14 mouse cellular contexts compared by ENCODE assay signal in the genomic region with DNA sequence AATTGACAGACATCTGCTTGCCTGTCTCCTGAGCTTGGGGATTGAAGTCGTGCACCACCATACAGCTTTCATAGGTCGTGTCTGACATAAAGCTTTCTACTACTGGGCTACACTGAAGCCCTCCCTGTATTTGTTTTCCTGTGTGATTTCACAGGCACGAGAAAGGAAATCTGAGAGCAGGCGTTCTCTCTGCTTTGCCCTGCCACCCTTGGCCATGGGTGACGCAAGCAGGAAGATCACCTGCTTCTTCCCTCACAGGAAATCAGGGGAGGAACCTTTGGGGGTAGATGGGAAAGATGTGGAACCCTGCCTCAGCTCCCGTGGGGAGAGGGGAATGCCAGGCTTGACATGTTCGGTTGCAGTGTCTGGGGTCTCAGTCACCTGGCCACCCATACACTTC. TPM values are rescaled to one million over a fixed set of nuclear protein-coding genes. Genes with fewer than 3 reads are reported as not detected.
DNase-seq lines count a peak whose midpoint lies in the region; ATAC-seq and TF ChIP-seq lines count a peak whose summit lies in the region.
"Had no signal": no experiment of that assay in that cellular context is flagged by ENCODE, and none has a peak within 500 bp of the region (broad histone marks: within the 10 kb centered on the region; RNA-seq: fewer than 3 reads in every experiment).

No protein-coding gene starts in this region.

- no peak overlapping the region for H3K4me3 ChIP-seq in kidney, adult 2 months (ENCODE audit: insufficient read depth, low read depth, low read length)
- H3K4me3 ChIP-seq in midbrain, embryonic 13.5 days (replicated peaks): no peak overlapping the region
- H3K4me3 ChIP-seq in midbrain, embryonic 16.5 days (ENCODE audit: low read depth, low read length): no peak overlapping the region
- no peak overlapping the region for H3K4me3 ChIP-seq in limb, embryonic 12.5 days (replicated peaks)
- H3K4me3 ChIP-seq: midbrain, embryonic 12.5 days had no signal

- H3K4me1 ChIP-seq in kidney, adult 2 months (ENCODE audit: control insufficient read depth, insufficient read depth, low read length): peaks cover 28% of the 10 kb centered on the region
- no peaks in the 10 kb centered on the region for H3K4me1 ChIP-seq in midbrain, embryonic 13.5 days (replicated peaks)
- H3K4me1 ChIP-seq in midbrain, embryonic 16.5 days (ENCODE audit: control insufficient read depth, insufficient read depth, low read length): no peaks in the 10 kb centered on the region
- H3K4me1 ChIP-seq in limb, embryonic 12.5 days (replicated peaks): peaks cover 23% of the 10 kb centered on the region
- H3K4me1 ChIP-seq: midbrain, embryonic 12.5 days had no signal

- no peak for ATAC-seq in midbrain, embryonic 13.5 days
- ATAC-seq in midbrain, embryonic 16.5 days: no peak
- 0 out of 2 replicates have a peak, but pooled peaks have one; percentile 53 for ATAC-seq in limb, embryonic 12.5 days (ENCODE audit: insufficient number of reproducible peaks, insufficient read depth, low FRiP score, low TSS enrichment, low read depth)
- ATAC-seq: CD4-positive, CD25-positive, alpha-beta regulatory T cell, adult 4 months had no signal

- H3K4me2 ChIP-seq in midbrain, embryonic 13.5 days (replicated peaks): no peak overlapping the region
- no peak overlapping the region for H3K4me2 ChIP-seq in midbrain, embryonic 16.5 days (ENCODE audit: low read length)
- H3K4me2 ChIP-seq in limb, embryonic 12.5 days: no peak overlapping the region
- H3K4me2 ChIP-seq: midbrain, embryonic 12.5 days had no signal

- no peaks in the 10 kb centered on the region for H3K36me3 ChIP-seq in kidney, adult 2 months (ENCODE audit: control insufficient read depth, insufficient read depth, low read length)
- H3K36me3 ChIP-seq in midbrain, embryonic 13.5 days: no peaks in the 10 kb centered on the region
- no peaks in the 10 kb centered on the region for H3K36me3 ChIP-seq in midbrain, embryonic 16.5 days (ENCODE audit: control insufficient read depth, insufficient read depth, low read length)
- H3K36me3 ChIP-seq in limb, embryonic 12.5 days: no peaks in the 10 kb centered on the region
- H3K36me3 ChIP-seq: midbrain, embryonic 12.5 days had no signal

- no peaks in the 10 kb centered on the region for H3K27me3 ChIP-seq in kidney, adult 2 months (replicated peaks; ENCODE audit: control insufficient read depth, insufficient read depth, low read length)
- H3K27me3 ChIP-seq in midbrain, embryonic 13.5 days: no peaks in the 10 kb centered on the region
- no peaks in the 10 kb centered on the region for H3K27me3 ChIP-seq in midbrain, embryonic 16.5 days (ENCODE audit: control insufficient read depth, insufficient read depth, low read depth, low read length)
- H3K27me3 ChIP-seq in limb, embryonic 12.5 days: no peaks in the 10 kb centered on the region
- H3K27me3 ChIP-seq: midbrain, embryonic 12.5 days; Patski had no signal

- H3K9me3 ChIP-seq in midbrain, embryonic 13.5 days: no peaks in the 10 kb centered on the region
- H3K9me3 ChIP-seq in midbrain, embryonic 16.5 days (replicated peaks; ENCODE audit: control insufficient read depth, low read length, poor library complexity, severe bottlenecking): no peaks in the 10 kb centered on the region
- no peaks in the 10 kb centered on the region for H3K9me3 ChIP-seq in limb, embryonic 12.5 days
- H3K9me3 ChIP-seq: midbrain, embryonic 12.5 days had no signal

- DNase-seq in kidney, adult 2 months: no peak
- DNase-seq in kidney, adult 11 months: no peak
- no peak for DNase-seq in urinary bladder, postnatal 14 days (ENCODE audit: low spot score)
- no peak for DNase-seq in adrenal gland, adult 8-10 months
- DNase-seq: cerebellum, postnatal 25 days; layer of hippocampus, adult 9-11 months; thymus, postnatal 14 days had no signal

- H3K27ac ChIP-seq in kidney, adult 2 months (ENCODE audit: insufficient read depth, low read depth, low read length): peak overlapping the region; percentile 79
- H3K27ac ChIP-seq in midbrain, embryonic 13.5 days: peak overlapping the region; percentile 9; the same call in 1 of the 2 replicates
- no peak overlapping the region for H3K27ac ChIP-seq in midbrain, embryonic 16.5 days (ENCODE audit: low read length)
- H3K27ac ChIP-seq in limb, embryonic 12.5 days: peak overlapping the region; percentile 69
- H3K27ac ChIP-seq: midbrain, embryonic 12.5 days had no signal

- H3K9ac ChIP-seq in midbrain, embryonic 13.5 days (replicated peaks): no peak overlapping the region
- no peak overlapping the region for H3K9ac ChIP-seq in midbrain, embryonic 16.5 days (ENCODE audit: low read depth, low read length)
- H3K9ac ChIP-seq in limb, embryonic 12.5 days (replicated peaks): no peak overlapping the region
- H3K9ac ChIP-seq: midbrain, embryonic 12.5 days had no signal

- 12% methylated on average over 7 of the region's 7 CpGs for WGBS in kidney, adult 2 months
- WGBS in midbrain, embryonic 13.5 days: 74% methylated on average over 7 of the region's 7 CpGs
- 74% methylated on average over 7 of the region's 7 CpGs for WGBS in midbrain, embryonic 16.5 days
- 47% methylated on average over 7 of the region's 7 CpGs for WGBS in limb, embryonic 12.5 days

- TF ChIP-seq POLR2A in kidney, adult 2 months (IDR thresholded peaks at IDR 0.05; ENCODE audit: low read depth, low read length): no peak

- no peak for TF ChIP-seq CTCF in kidney, adult 2 months (conservative IDR thresholded peaks at IDR 0.05; ENCODE audit: insufficient read depth, insufficient read length, low read depth, low read length)

RNA-seq across cellular contexts. Expression of gene D930048N14Rik, which starts 7.5 kb away (rescaled TPM):
- polyA plus RNA-seq in kidney, adult 2 months (2012; rRNA removed): 10.7 and 13.7 TPM in 2 replicates
- polyA plus RNA-seq in midbrain, embryonic 13.5 days (2015; fragmentation: Nextera tagmentation; extraction: Ambion mirVana): 0.22 and 0.26 TPM in 2 replicates
- polyA plus RNA-seq in midbrain, embryonic 16.5 days (2015; fragmentation: Nextera tagmentation; extraction: Ambion mirVana): 1.2 TPM in 2 replicates
- 2.5 and 3.7 TPM in 2 replicates for polyA plus RNA-seq in limb, embryonic 12.5 days (2016; fragmentation: Nextera tagmentation; extraction: Ambion mirVana)
- 1 to 10 TPM; 1.6 to 5.4 (median 2.8) TPM for total RNA-seq in adrenal gland, adult 8-10 months (2022)
- total RNA-seq: hematopoietic stem cell, adult 5-6 weeks had no signal

RNA-seq across cellular contexts. Expression of gene N4bp3, which starts 7.6 kb away (rescaled TPM):
- polyA plus RNA-seq in kidney, adult 2 months (2012; rRNA removed): 11.8 and 13.6 TPM in 2 replicates
- polyA plus RNA-seq in midbrain, embryonic 13.5 days (2015; fragmentation: Nextera tagmentation; extraction: Ambion mirVana): 8.0 and 8.3 TPM in 2 replicates
- 19.6 and 22.3 TPM in 2 replicates for polyA plus RNA-seq in midbrain, embryonic 16.5 days (2015; fragmentation: Nextera tagmentation; extraction: Ambion mirVana)
- polyA plus RNA-seq in limb, embryonic 12.5 days (2016; fragmentation: Nextera tagmentation; extraction: Ambion mirVana): 28.0 and 29.5 TPM in 2 replicates
- 10 to 100 TPM in 1 of 4 experiments, 1 to 10 TPM in 3; 8.2 to 10.6 (median 8.5) TPM for total RNA-seq in adrenal gland, adult 8-10 months (2022)

RNA-seq across cellular contexts. Expression of gene Rmnd5b, which starts 22.6 kb away (rescaled TPM):
- polyA plus RNA-seq in kidney, adult 2 months (2012; rRNA removed): 46.6 and 52.9 TPM in 2 replicates
- polyA plus RNA-seq in midbrain, embryonic 13.5 days (2015; fragmentation: Nextera tagmentation; extraction: Ambion mirVana): 66.2 and 71.8 TPM in 2 replicates
- polyA plus RNA-seq in midbrain, embryonic 16.5 days (2015; fragmentation: Nextera tagmentation; extraction: Ambion mirVana): 80.0 and 82.7 TPM in 2 replicates
- 41.5 and 42.6 TPM in 2 replicates for polyA plus RNA-seq in limb, embryonic 12.5 days (2016; fragmentation: Nextera tagmentation; extraction: Ambion mirVana)
- 10 to 100 TPM; 42.4 to 60.2 (median 51.6) TPM for total RNA-seq in adrenal gland, adult 8-10 months (2022)

RNA-seq across cellular contexts. Expression of gene 0610009B22Rik, which starts 30.4 kb away (rescaled TPM):
- 30.5 and 41.0 TPM in 2 replicates for polyA plus RNA-seq in kidney, adult 2 months (2012; rRNA removed)
- 115 and 117 TPM in 2 replicates for polyA plus RNA-seq in midbrain, embryonic 13.5 days (2015; fragmentation: Nextera tagmentation; extraction: Ambion mirVana)
- 91.5 and 106 TPM in 2 replicates for polyA plus RNA-seq in midbrain, embryonic 16.5 days (2015; fragmentation: Nextera tagmentation; extraction: Ambion mirVana)
- 93.9 and 100 TPM in 2 replicates for polyA plus RNA-seq in limb, embryonic 12.5 days (2016; fragmentation: Nextera tagmentation; extraction: Ambion mirVana)
- 10 to 100 TPM; 45.7 to 63.8 (median 50.0) TPM for total RNA-seq in adrenal gland, adult 8-10 months (2022)

RNA-seq across cellular contexts. Expression of gene Nhp2, which starts 38.8 kb away (rescaled TPM):
- 44.6 and 49.8 TPM in 2 replicates for polyA plus RNA-seq in kidney, adult 2 months (2012; rRNA removed)
- 104 and 110 TPM in 2 replicates for polyA plus RNA-seq in midbrain, embryonic 13.5 days (2015; fragmentation: Nextera tagmentation; extraction: Ambion mirVana)
- 83.7 and 85.9 TPM in 2 replicates for polyA plus RNA-seq in midbrain, embryonic 16.5 days (2015; fragmentation: Nextera tagmentation; extraction: Ambion mirVana)
- 145 and 149 TPM in 2 replicates for polyA plus RNA-seq in limb, embryonic 12.5 days (2016; fragmentation: Nextera tagmentation; extraction: Ambion mirVana)
- total RNA-seq in adrenal gland, adult 8-10 months (2022): 10 to 100 TPM; 52.2 to 75.1 (median 56.2) TPM
